Comparison of ENCODE assay signal across 26 mouse cellular contexts in genomic region chr11:5852314-5852713, GRCm38 (mm10). TPM values are rescaled to one million over a fixed set of nuclear protein-coding genes. Genes with fewer than 3 reads are reported as not detected.
A peak's percentile ranks its signal among the peaks of the same experiment; 100 is the strongest.
DNase-seq lines count a peak whose midpoint lies in the region; ATAC-seq and TF ChIP-seq lines count a peak whose summit lies in the region.
"Had no signal": no experiment of that assay in that cellular context is flagged by ENCODE, and none has a peak within 500 bp of the region (broad histone marks: within the 10 kb centered on the region; RNA-seq: fewer than 3 reads in every experiment).

No protein-coding gene starts in this region.

- peak; percentile 64 for DNase-seq in gastrocnemius, adult 18-20 months (ENCODE audit: low spot score)
- DNase-seq in gastrocnemius, postnatal 10 days: no peak
- DNase-seq in kidney, adult 9 months: no peak
- DNase-seq in thymus, adult 2 months: no peak
- DNase-seq in thymus, postnatal 4 days: no peak
- DNase-seq in spleen, adult 12 weeks (ENCODE audit: low spot score): no peak
- DNase-seq: adrenal gland, postnatal 25 days; cerebellum, adult 8-10 months; cerebellum, postnatal 36 days; embryo, embryonic 11 days; left cerebral cortex, postnatal 4 days; lung, postnatal 4 days; midbrain, embryonic 14.5 days; retina, postnatal 1 day had no signal

- no peak overlapping the region for H3K9ac ChIP-seq in kidney, embryonic 14.5 days (ENCODE audit: low read depth, low read length)
- H3K9ac ChIP-seq: neural tube, embryonic 12.5 days; stomach, embryonic 15.5 days had no signal

- TF ChIP-seq CTCF in thymus, adult 2 months (IDR thresholded peaks at IDR 0.05; ENCODE audit: borderline replicate concordance, control insufficient read depth, extremely low read depth, insufficient read depth, low read length, poor library complexity): no peak

- ATAC-seq in kidney, embryonic 14.5 days (ENCODE audit: low FRiP score, low TSS enrichment): peak; percentile 56
- ATAC-seq: CD4-positive, CD25-positive, alpha-beta regulatory T cell, adult 4 months; hindbrain, postnatal 0 days; intestine, embryonic 16.5 days had no signal

- H3K36me3 ChIP-seq in kidney, embryonic 14.5 days (ENCODE audit: control insufficient read depth, insufficient read depth, low read length): no peaks in the 10 kb centered on the region
- no peaks in the 10 kb centered on the region for H3K36me3 ChIP-seq in thymus, adult 2 months (ENCODE audit: control insufficient read depth, insufficient read depth, low read length)
- H3K36me3 ChIP-seq: forebrain, embryonic 10.5 days; neural tube, embryonic 12.5 days; stomach, embryonic 15.5 days had no signal

- no peak overlapping the region for H3K4me3 ChIP-seq in kidney, embryonic 14.5 days (ENCODE audit: low read length)
- no peak overlapping the region for H3K4me3 ChIP-seq in thymus, adult 2 months (ENCODE audit: control insufficient read depth, insufficient read depth, low read length)
- H3K4me3 ChIP-seq: forebrain, embryonic 10.5 days; neural tube, embryonic 12.5 days; stomach, embryonic 15.5 days had no signal

- no peak overlapping the region for H3K4me2 ChIP-seq in kidney, embryonic 14.5 days (replicated peaks; ENCODE audit: low read depth, low read length)
- H3K4me2 ChIP-seq: neural tube, embryonic 12.5 days; stomach, embryonic 15.5 days had no signal

- H3K27ac ChIP-seq in kidney, embryonic 14.5 days (ENCODE audit: low read depth, low read length): no peak overlapping the region; the same call in 1 of the 2 replicates
- H3K27ac ChIP-seq in thymus, adult 2 months (ENCODE audit: control insufficient read depth, insufficient read depth, low read length): peak overlapping the region; percentile 100
- H3K27ac ChIP-seq: forebrain, embryonic 10.5 days; hindbrain, postnatal 0 days; neural tube, embryonic 12.5 days; stomach, embryonic 15.5 days had no signal

- peaks cover 17% of the 10 kb centered on the region for H3K4me1 ChIP-seq in kidney, embryonic 14.5 days (ENCODE audit: control insufficient read depth, insufficient read depth, low read length)
- peaks cover 37% of the 10 kb centered on the region for H3K4me1 ChIP-seq in thymus, adult 2 months (replicated peaks; ENCODE audit: control insufficient read depth, insufficient read depth, low read length)
- H3K4me1 ChIP-seq: neural tube, embryonic 12.5 days; stomach, embryonic 15.5 days had no signal

- H3K9me3 ChIP-seq in kidney, embryonic 14.5 days (ENCODE audit: control insufficient read depth, low read length): no peaks in the 10 kb centered on the region
- H3K9me3 ChIP-seq: forebrain, embryonic 10.5 days; neural tube, embryonic 12.5 days; stomach, embryonic 15.5 days had no signal

- no peaks in the 10 kb centered on the region for H3K27me3 ChIP-seq in kidney, embryonic 14.5 days (ENCODE audit: control insufficient read depth, insufficient read depth, low read length)
- H3K27me3 ChIP-seq in thymus, adult 2 months (ENCODE audit: control insufficient read depth, insufficient read depth, low read length): no peaks in the 10 kb centered on the region
- H3K27me3 ChIP-seq: neural tube, embryonic 12.5 days; stomach, embryonic 15.5 days had no signal

- no peak for TF ChIP-seq POLR2A in thymus, adult 2 months (IDR thresholded peaks at IDR 0.05; ENCODE audit: control insufficient read depth, extremely low read depth, insufficient read depth, low read length, poor library complexity)

- WGBS in kidney, embryonic 14.5 days: 15% methylated on average over 1 of the region's 1 CpGs
- 89% methylated on average over 1 of the region's 1 CpGs for WGBS in thymus, adult 2 months

RNA-seq across cellular contexts. Expression of gene Aebp1, which starts 9.4 kb away (rescaled TPM):
- 10 to 100 TPM; 61.2 to 83.6 TPM for total RNA-seq in gastrocnemius, adult 18-20 months (2021)
- 10 to 100 TPM; 46.5 to 59.8 TPM for total RNA-seq in gastrocnemius, postnatal 10 days (2021)
- 16.7 and 30.7 TPM in 2 replicates for polyA plus RNA-seq in kidney, embryonic 14.5 days (2014; fragmentation: Nextera tagmentation; extraction: Ambion mirVana)
- polyA plus RNA-seq in thymus, adult 2 months (2012; rRNA removed): 18.5 and 22.9 TPM in 2 replicates
- total RNA-seq: megakaryocyte-erythroid progenitor cell, adult 5-6 weeks had no signal

RNA-seq across cellular contexts. Expression of gene Polm, which starts 14.5 kb away (rescaled TPM):
- 1 to 10 TPM; 2.0 to 2.3 TPM for total RNA-seq in gastrocnemius, adult 18-20 months (2021)
- 1 to 10 TPM; 4.3 to 8.7 TPM for total RNA-seq in gastrocnemius, postnatal 10 days (2021)
- polyA plus RNA-seq in kidney, embryonic 14.5 days (2014; fragmentation: Nextera tagmentation; extraction: Ambion mirVana): 6.6 and 9.1 TPM in 2 replicates
- 56.8 and 63.9 TPM in 2 replicates for polyA plus RNA-seq in thymus, adult 2 months (2012; rRNA removed)

RNA-seq across cellular contexts. Expression of gene Pold2, which starts 25.8 kb away (rescaled TPM):
- 10 to 100 TPM; 44.5 to 45.6 TPM for total RNA-seq in gastrocnemius, adult 18-20 months (2021)
- total RNA-seq in gastrocnemius, postnatal 10 days (2021): 10 to 100 TPM; 36.7 to 45.4 TPM
- 116 and 128 TPM in 2 replicates for polyA plus RNA-seq in kidney, embryonic 14.5 days (2014; fragmentation: Nextera tagmentation; extraction: Ambion mirVana)
- 309 and 345 TPM in 2 replicates for polyA plus RNA-seq in thymus, adult 2 months (2012; rRNA removed)

RNA-seq across cellular contexts. Expression of gene Myl7, which starts 46.3 kb away (rescaled TPM):
- total RNA-seq in gastrocnemius, adult 18-20 months (2021): not detected
- not detected for total RNA-seq in gastrocnemius, postnatal 10 days (2021)
- polyA plus RNA-seq in kidney, embryonic 14.5 days (2014; fragmentation: Nextera tagmentation; extraction: Ambion mirVana): 1.5 and 2.4 TPM in 2 replicates
- polyA plus RNA-seq in thymus, adult 2 months (2012; rRNA removed): 19.3 and 68.0 TPM in 2 replicates
- total RNA-seq: adrenal gland, postnatal 25 days; gastrocnemius, adult 8-10 months; hindbrain, postnatal 0 days; layer of hippocampus, postnatal 14 days; left cerebral cortex, adult 8-10 months; left cerebral cortex, postnatal 4 days; megakaryocyte-erythroid progenitor cell, adult 5-6 weeks had no signal
- polyA plus RNA-seq: CD4-positive, CD25-positive, alpha-beta regulatory T cell, adult 4 months; hindbrain, postnatal 0 days; midbrain, embryonic 14.5 days had no signal

RNA-seq across cellular contexts. Expression of gene Pgam2, which starts 48.8 kb away (rescaled TPM):
- 1,000 to 10,000 TPM; 2,496 to 2,633 TPM for total RNA-seq in gastrocnemius, adult 18-20 months (2021)
- total RNA-seq in gastrocnemius, postnatal 10 days (2021): 1,000 to 10,000 TPM; 2,411 to 2,775 TPM
- polyA plus RNA-seq in kidney, embryonic 14.5 days (2014; fragmentation: Nextera tagmentation; extraction: Ambion mirVana): 3.3 and 4.4 TPM in 2 replicates
- 11.1 and 38.2 TPM in 2 replicates for polyA plus RNA-seq in thymus, adult 2 months (2012; rRNA removed)
- total RNA-seq: adrenal gland, postnatal 25 days had no signal
- polyA plus RNA-seq: liver, adult 2 months had no signal
